Mouse (Mus musculus) thymus, postnatal 0 days (tissue): ENCODE results near the gene Msx2. TPM values are rescaled to one million over a fixed set of nuclear protein-coding genes. Genes with fewer than 3 reads are reported as not detected.

Experiments
- DNase-seq: peaks from one replicate; pipeline ENCODE4 v3.0.0-alpha.2; 2015; ENCODE audit warnings: low spot score
- polyA plus RNA-seq: library from polyadenylated mRNA; unstranded; fragments of >200 nt; fragmentation: Nextera tagmentation; extraction: Ambion mirVana; gene quantifications from 2 replicates; pipeline ENCODE4 v1.2.1, GENCODE M21; 2015

The Msx2 gene
- polyA plus RNA-seq, 1 experiment from 2014 or later, result 0.07 TPM

DNA sequence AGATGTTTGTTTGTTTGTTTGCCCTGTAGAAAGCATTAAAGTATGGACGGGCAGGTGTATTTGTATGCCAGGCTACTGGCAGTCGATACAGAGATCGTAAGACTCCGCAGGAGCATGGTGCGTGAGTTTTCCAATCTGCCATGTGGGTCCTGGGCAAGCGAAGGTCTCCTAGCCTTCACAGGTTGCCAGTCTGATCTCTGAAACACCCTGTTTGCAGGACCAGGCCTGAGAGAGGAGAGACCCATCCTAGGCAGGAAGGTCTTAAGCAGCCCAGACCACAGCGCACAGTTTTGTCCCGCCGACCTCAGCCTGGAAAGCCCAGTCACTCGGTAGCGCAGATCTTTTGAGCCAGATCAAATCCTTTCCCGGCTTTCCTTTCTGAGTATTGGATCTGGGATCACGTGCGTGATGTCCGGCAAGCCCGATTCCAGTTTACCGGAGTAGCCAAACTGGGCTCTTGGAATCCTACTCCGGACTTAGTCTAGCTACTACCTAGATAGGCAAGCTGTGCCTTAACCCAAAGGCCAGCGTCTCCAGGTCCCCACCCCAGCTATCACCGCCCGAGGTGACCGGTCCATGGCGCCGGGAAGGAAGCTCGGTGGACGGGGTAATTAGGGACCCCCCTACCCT is 7.6 kb downstream of the Msx2 start:
- no peak for DNase-seq

DNA sequence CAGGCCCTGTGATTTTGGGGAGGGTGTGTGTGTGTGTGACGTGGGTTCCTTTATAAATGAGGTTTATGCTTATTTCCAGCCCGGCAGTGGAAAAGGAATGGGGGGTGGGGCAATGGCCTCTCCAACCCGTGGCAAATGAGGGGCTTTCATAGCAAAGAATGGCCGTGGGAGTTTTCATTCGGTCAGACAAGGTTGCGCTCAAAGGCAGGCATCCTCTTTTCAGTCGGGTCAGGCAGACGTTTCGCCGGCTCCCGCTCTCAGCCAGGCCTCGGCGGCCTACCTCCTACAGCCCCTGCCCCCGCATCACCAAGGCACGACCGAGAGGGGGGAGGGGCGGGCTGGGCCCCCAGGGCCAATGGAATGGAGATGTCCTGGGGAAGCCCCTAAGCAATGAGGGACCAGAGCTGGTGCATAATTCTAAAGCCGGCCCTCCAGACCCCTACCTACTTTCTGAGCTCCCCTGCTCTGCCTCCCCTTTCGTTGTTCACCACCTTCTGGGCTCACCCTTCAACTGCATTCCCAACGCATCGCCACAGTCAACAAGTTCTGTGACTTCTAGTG is 8.4 kb downstream of the Msx2 start:
- DNase-seq, result no peak

DNA sequence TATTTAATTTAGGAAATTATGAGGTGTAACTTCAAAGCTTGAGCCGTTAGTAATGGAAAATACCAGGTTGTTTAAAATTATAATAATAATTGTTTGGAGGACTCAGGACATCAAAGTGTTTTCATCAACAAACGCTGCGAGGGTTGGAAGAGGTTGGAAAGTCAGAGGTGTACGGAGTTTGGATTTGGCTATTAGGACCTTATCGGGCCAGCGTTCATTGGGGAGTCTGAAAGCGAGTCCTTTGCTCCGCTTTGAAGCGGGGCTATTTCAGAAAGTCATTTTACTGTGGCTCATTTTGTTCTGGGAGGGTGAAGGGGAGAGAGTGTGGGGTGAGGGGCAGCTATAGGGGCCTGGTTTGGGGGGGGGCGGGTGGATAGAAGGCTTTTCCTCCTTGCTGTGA is 8.9 kb downstream of the Msx2 start:
- no peak for DNase-seq

GRCm38 (mm10) chr13:53463037-53463436 is 9.8 kb downstream of the Msx2 start:
- no peak for DNase-seq

DNA sequence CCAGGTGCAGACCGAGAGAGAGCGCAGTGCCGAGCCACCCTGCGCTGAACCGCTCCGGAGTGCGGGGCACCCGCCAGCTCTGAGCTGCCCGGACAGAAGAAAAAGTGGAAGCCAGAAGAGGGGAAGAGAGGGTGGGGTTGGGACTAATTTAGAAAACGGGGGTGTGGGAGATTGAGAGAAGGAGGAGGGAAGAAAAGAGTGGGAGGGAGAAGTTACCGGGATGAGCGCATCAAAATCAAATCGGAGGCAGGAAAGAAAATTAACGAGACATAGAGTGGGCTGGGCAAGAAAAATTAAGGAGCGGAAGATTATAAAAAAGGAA is 10.3 kb downstream of the Msx2 start:
- DNase-seq, result no peak

GRCm38 (mm10) chr13:53461855-53462648 is 10.8 kb downstream of the Msx2 start:
- DNase-seq, result no peak

- DNase-seq, result no peak
These were observed 11.5 kb downstream of the Msx2 start for GRCm38 (mm10) chr13:53461346-53461745.

DNA sequence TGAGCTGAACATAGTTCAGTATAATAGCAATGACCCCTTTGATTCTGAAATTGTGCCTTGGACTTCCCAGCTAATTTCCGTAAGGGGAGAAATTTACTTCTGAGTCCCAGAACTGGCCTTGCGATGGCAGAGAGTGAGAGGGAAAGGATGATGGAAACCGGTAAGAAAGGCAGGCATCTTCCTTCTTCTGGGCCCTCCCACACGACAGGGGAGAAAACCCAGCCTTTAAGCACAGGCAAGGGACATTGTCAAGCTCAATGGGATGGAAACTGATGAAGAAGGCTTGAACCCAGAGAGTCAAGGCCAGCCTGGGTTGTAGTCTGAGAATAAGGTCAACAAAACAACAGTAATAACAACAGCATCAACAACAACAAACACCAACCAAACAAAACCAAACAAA is 14.1 kb downstream of the Msx2 start:
- no peak for DNase-seq

- no peak for DNase-seq
These were observed 17.8 kb downstream of the Msx2 start for GRCm38 (mm10) chr13:53454794-53455672.

- DNase-seq, result no peak
These were observed 18.9 kb downstream of the Msx2 start for GRCm38 (mm10) chr13:53453927-53454326.

DNA sequence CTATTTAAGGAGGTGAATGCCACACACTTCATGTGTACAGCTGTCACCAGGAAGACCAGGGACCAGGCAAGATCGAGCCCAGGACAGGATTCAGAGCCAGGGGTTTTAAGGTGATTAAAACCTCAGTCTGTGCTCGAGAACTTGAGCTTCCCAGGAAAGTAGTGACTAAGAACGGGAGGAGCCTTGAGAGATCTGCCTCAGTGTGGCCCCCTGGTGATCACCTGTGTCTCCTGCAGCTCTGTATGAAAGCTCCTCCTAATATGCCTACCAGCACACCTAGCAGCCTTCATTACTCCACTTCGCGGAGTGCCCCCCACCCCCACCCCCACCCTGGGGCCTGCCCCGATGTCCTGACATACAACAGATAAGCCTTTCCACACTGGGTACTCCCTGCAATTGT is 25.3 kb downstream of the Msx2 start:
- peak; percentile 6 for DNase-seq

GRCm38 (mm10) chr13:53443602-53444001 is 29.3 kb downstream of the Msx2 start:
- peak; percentile 7 for DNase-seq

GRCm38 (mm10) chr13:53442168-53442980 is 30.5 kb downstream of the Msx2 start:
- DNase-seq, result no peak

DNA sequence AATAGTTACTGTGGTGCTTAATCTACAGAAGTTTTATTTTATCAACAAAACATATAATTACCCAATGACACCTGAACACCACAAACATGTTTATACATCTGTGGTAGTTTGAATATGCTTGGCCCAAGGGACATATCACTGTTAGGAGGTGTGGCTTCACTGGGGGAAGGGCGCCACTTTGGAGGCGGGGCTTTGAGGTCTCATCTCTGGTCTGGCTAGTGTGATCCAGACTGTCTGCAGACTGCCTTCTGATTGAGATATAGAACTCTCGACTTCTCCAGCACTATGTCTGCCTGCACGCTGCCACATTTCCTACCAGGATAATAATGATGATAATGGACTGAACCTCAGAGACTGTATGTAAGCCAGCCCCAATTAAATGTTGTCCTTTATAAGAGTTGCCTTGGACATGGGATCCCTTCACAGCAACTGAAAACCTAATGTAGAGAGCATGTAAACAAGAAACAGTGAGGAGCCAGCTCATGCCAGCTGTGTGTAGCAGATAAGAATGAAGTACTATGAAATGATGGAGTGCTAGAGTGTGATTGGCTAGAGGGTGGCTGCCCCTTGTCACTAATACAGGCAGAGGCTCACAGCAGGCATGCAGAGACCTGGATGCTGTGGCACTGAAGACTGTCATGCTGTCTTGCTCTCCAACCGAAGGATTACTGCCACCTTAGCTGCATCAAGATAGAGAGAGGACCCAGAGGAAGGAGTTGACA is 31.4 kb downstream of the Msx2 start:
- no peak for DNase-seq

DNA sequence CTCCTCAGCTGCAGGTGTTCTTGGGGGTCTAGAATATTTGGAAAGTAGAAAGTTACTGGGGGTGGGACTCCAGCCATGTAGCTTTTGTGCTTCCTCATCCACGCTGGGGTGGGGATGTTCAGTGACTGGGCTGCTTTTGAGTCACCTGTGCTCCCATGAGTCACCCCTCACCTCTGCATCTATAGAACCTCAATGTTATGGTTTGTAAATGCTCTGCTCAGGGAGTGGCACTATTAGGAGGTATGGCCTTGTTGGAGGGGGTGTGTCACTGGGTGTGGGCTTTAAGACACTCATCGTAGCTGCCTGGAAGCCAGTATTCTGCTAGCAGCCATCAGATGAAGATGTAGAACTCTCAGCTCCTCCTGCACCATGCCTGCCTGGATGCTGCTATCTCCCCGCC is 32.9 kb downstream of the Msx2 start:
- DNase-seq, result no peak

DNA sequence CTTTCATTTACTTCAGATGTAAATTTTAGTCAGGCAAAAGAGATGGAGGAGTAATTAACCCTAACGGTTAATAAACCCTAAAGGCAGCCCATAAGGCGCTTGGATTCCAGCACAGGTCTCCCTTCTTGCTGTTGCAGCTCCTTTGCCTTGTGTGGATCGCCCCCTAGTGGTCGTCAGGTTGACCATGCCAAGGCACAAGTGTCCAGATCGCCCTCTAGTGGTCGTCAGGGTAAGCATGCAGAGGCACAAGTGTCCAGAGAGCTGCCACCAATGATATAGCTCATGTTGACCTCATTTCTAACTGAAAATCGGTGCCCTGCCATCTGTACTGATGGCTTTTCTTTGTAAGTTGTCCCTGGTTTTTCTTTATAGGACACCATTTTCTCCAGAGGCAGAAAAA is 46.4 kb downstream of the Msx2 start:
- peak; percentile 89 for DNase-seq

- DNase-seq, result no peak
These were observed 51.7 kb downstream of the Msx2 start for GRCm38 (mm10) chr13:53421189-53421588.

DNA sequence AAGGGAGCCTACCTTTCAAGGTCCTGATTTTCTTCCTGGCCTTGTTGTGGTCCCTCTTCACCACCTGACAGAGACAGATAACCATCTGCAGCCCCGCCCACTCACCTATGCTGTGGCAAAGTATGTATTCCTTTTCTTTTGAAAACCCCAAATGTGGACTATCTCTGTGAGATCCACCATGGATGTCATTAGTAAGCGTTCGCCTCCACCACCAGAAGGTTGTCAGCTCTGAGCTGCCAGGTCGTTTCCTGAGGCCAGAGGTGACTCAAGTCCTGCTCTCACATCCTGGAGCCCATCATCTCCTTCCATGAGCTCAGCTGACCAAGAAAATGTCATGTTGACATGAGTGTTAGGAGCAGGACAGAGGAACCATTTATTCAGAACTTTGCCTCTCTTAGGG is 52.1 kb downstream of the Msx2 start:
- no peak for DNase-seq

DNA sequence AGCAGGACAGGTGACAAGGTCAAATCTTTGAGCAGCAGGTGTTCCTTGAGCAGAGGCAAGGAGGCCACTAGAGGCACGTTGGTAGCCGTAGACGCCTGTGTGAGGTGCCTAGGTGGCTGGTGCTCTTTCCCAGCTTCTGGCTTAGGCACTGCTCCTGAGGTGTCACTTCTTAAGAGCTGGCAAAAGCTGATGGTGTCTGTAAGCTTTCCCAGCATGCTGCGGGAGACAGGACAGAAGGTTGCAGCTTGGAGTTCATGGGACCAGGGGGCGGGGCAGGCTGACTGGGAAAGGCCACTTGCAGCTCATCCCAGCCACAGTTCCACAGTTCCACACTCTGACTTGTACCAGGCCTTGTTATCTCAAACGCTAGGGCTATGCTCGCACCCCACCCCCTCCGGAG is 53.2 kb downstream of the Msx2 start:
- no peak for DNase-seq

DNA sequence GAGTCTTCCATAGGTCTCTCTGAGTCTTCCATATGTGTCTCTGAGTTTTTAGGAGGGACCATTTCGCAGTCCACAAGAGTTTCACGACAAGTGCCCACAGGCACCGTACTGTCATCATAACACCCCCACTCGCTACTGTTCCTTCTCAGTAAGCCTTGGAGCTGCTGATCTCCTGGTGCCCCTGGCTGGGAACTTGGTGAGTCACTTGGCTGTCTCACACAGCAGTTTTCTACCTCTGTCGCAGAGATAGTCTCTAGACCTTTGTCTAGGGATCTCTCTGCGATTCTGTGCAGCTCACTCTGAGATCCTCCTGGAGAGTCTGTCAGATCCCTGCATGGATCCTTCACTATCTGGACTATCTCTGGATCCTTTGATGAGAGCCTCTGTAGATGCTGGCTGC is 55.2 kb downstream of the Msx2 start:
- DNase-seq, result no peak
